Mouse (Mus musculus) yolk sac, embryonic 10.5 days (tissue): ENCODE data around the gene Efnb2.

Experiments used
- DNase-seq: peaks from one replicate; pipeline ENCODE4 v3.0.0-alpha.2; 2017; ENCODE audit warnings: low spot score

Efnb2 gene

GRCm38 (mm10) chr8:8613844-8614243 is 47.2 kb downstream of the Efnb2 start:
- no peak for DNase-seq

- no peak for DNase-seq
Measured at GRCm38 (mm10) chr8:8611928-8612327, 49.1 kb downstream of the Efnb2 start.

- no peak for DNase-seq
Measured at GRCm38 (mm10) chr8:8609791-8610190, 51.3 kb downstream of the Efnb2 start.

- DNase-seq, result no peak
Measured at GRCm38 (mm10) chr8:8609141-8609540, 51.9 kb downstream of the Efnb2 start.

- DNase-seq, result no peak
Measured at GRCm38 (mm10) chr8:8605621-8606020, 55.4 kb downstream of the Efnb2 start.

GRCm38 (mm10) chr8:8603875-8604274 is 57.2 kb downstream of the Efnb2 start:
- DNase-seq, result no peak

- no peak for DNase-seq
Measured at GRCm38 (mm10) chr8:8602616-8603461, 58.2 kb downstream of the Efnb2 start.

- DNase-seq, result no peak
Measured at GRCm38 (mm10) chr8:8599931-8600330, 61.1 kb downstream of the Efnb2 start.

- DNase-seq, result no peak
Measured at GRCm38 (mm10) chr8:8597434-8597833, 63.6 kb downstream of the Efnb2 start.

GRCm38 (mm10) chr8:8595831-8596611 is 65.0 kb downstream of the Efnb2 start:
- DNase-seq, result no peak

- no peak for DNase-seq
Measured at GRCm38 (mm10) chr8:8593812-8594211, 67.2 kb downstream of the Efnb2 start.

- DNase-seq, result no peak
Measured at GRCm38 (mm10) chr8:8593371-8593770, 67.7 kb downstream of the Efnb2 start.

- DNase-seq, result no peak
Measured at GRCm38 (mm10) chr8:8592331-8592730, 68.7 kb downstream of the Efnb2 start.

- DNase-seq, result no peak
Measured at GRCm38 (mm10) chr8:8583981-8584377, 77.1 kb downstream of the Efnb2 start.

- DNase-seq, result no peak
Measured at GRCm38 (mm10) chr8:8583290-8583980, 77.6 kb downstream of the Efnb2 start.

- DNase-seq, result no peak
Measured at GRCm38 (mm10) chr8:8577770-8578303, 83.2 kb downstream of the Efnb2 start.

GRCm38 (mm10) chr8:8576833-8577232 is 84.2 kb downstream of the Efnb2 start:
- DNase-seq, result no peak

- no peak for DNase-seq
Measured at GRCm38 (mm10) chr8:8576286-8576685, 84.8 kb downstream of the Efnb2 start.

- no peak for DNase-seq
Measured at GRCm38 (mm10) chr8:8574521-8575499, 86.2 kb downstream of the Efnb2 start.

GRCm38 (mm10) chr8:8572272-8572671 is 88.8 kb downstream of the Efnb2 start:
- no peak for DNase-seq

GRCm38 (mm10) chr8:8571625-8572215 is 89.3 kb downstream of the Efnb2 start:
- no peak for DNase-seq
